Mouse (Mus musculus): ENCODE results near the gene Gm11084.
"Not testable (repeated sequence)": the region's sequence is repeated elsewhere in the genome, so short reads cannot be mapped to it uniquely, and the experiment has no call there.

Gene Gm11084

DNA sequence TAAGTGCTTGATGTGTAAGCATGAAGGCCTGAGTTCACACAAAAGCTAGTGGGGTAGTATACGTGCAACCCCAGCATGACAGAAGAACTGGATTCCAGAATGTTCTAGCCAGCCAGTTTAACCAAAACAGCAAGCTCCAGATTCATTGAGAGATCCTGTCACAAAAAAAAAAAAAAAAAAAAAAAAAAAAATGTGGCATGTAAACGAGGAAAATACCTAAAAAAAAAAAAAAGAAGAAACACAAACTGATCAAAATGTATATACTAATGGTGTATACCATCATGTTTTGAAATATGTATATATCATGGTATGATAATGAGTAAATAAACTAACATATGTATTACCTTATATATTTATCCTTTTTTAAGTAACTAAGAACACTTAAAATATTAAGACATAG is 7.6 kb upstream of the Gm11084 start:
- DNase-seq, result no peak

GRCm38 (mm10) chr2:72992497-72992896 is 6.0 kb upstream of the Gm11084 start:
- DNase-seq, result no peak

- DNase-seq, result not testable (repeated sequence)
These were observed 2.4 kb upstream of the Gm11084 start for GRCm38 (mm10) chr2:72988945-72989344.

DNA sequence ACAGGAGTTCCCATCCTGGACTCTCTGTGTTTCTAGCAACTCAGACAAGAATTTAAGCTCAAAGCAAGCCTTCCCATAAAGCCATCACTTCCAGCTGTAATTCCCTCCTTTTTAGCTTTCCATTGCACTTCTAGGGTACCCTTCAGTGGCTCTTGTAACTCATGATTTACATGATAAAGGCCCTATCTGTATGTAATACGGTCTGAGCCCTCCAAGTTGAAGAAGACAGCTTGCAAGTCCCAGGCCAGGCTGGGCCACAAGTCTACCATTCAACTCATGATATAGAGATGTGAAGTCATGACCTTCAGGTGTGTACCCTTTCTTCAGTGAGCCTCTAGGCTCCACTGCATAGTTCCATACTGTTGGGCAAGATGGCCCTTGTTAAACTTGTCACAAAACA is 1.0 kb downstream of the Gm11084 start:
- no peak for DNase-seq

- no peak for DNase-seq
These were observed 1.7 kb downstream of the Gm11084 start for GRCm38 (mm10) chr2:72984806-72985205.

- DNase-seq, result no peak
These were observed 3.3 kb downstream of the Gm11084 start for GRCm38 (mm10) chr2:72983211-72983610.

DNA sequence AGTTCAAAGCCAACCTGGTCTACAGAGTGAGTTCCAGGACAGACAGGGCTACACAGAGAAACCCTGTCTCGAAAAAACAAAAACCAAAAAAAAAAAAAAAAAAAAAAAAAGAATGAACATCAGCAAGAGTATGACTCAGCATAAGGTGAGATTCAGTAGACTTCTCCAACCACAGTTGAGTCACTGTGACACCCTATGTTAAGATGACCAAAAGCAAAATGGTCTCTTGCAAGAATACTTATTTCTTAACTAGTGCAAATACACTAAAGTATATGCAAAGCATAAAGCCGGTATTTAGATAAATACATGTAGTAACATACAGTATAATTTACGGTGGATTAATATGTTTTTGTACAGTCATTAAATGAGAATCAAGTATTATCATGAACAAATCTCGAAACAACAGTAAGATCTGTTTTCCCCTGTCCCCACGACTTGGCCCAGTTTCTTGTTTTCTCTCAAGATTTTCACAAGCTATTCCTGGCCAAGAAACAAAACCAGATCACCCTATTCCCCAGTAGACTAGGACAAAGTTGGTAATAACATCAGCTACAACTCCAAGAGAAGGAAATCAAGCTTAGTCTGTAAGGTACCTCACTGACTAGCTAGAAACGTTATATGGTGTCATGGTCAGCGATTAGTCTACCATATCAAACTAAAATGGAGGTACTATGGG is 4.3 kb downstream of the Gm11084 start:
- DNase-seq, result no peak

GRCm38 (mm10) chr2:72981441-72982109 is 4.9 kb downstream of the Gm11084 start:
- no peak for DNase-seq

DNA sequence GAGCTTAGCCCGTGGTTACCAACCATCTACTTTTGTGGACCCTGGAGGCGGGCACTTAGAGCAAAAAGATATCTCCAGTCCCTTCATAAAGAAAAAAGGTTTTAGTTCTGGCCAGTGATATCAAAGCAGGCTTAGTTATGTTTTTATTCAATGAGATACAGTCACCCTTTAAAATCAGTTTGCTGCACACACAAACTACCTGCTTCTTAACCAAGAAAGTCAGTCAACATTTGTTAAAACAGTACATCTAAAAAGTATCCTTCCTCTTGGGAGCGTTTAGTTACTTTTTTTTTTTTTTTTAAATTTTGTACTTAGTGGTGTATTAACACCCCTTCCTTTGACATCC is 5.5 kb downstream of the Gm11084 start:
- no peak for DNase-seq

GRCm38 (mm10) chr2:72980337-72981074 is 6.0 kb downstream of the Gm11084 start, which contains the start of gene Sp3:
Gene Sp3, minus strand, starts transcription at chr2:72980446.
- peak; percentile 98 to 99 for DNase-seq

DNA sequence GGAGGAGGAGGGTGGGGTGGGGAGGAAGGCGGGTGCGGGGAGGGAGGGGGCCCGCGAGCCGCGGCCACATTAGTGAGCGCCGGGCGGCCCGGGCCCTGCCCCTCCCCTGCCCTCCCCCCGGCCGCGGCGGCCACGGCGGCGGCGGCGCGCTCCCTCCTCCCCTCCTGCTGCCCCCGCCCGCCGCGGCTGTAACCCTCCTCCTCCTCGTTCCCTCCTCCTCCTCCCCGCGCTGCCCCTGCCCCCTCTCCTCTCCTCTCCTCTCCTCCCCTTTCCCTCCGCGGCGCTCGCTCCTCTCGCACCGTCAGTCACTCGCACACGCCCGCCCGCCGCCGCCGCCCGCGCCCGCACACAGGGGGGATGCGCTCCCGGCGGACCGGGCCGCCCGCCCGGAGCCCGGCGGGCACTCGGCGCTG is 6.9 kb downstream of the Gm11084 start:
- peak; percentile 90 to 93 for DNase-seq

GRCm38 (mm10) chr2:72978901-72979658 is 7.4 kb downstream of the Gm11084 start:
- peak; percentile 93 to 94 for DNase-seq

DNA sequence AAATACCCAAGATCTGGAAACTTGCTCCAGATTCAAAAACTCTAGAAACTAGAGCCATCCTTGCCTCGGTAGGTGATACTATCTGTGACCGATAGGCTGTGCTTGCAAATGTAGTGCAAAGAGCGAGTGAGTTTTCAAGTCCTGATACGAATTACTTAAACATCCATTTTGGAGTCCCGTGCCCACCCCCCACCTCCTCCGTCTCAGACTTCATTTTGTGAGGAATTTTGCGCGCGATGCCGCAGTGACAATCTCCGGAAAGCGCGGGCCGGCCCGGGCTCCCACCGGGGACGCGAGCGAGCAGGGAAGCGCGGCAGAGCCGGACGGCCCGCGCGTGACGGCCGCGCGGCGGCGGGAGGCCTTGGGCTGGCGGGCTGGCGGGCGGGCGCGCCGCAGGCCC is 8.0 kb downstream of the Gm11084 start:
- DNase-seq, result no peak

DNA sequence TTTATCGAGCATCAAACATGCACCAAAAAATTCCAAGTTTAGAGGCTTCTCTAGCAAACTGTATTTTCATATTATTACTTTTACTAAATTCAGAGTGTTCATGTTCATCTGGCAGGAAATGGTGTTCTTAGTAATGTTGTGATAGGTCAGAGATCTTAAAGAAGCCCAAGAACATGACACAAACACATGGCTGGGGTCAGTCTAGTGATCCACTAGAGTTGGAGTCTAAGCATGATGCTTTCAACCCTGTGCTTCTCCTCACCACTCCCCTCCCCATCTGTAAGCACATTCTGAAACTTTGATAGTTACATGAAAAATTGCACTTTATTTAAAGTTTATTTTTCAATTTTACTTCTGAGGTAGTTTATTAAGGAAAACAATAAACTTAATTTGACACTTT is 9.2 kb downstream of the Gm11084 start:
- no peak for DNase-seq

- DNase-seq, result no peak
These were observed 10.5 kb downstream of the Gm11084 start for GRCm38 (mm10) chr2:72976036-72976435.

DNA sequence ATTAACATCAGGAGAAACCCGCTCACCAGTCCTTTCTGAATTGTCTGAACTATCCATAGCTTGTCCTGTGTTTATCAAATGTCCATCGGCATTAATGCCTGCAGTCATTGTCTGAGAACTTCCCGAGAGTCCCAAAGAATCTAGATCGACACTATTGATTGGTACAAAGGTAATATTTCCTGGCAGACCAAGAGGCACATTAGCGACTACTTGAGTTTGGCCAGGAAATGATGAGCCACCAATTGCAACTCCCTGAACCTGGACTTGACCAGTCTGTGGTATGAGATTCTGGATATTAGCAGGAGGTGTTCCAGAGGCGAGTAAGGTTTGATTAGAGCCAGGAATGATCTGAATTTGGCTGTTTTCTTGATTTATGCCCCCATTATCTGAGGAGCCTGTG is 15.7 kb downstream of the Gm11084 start:
- DNase-seq, result no peak

- peak in 1 of 2 experiments; percentile 9 for DNase-seq
These were observed 16.2 kb downstream of the Gm11084 start for GRCm38 (mm10) chr2:72970302-72970701.

- DNase-seq, result no peak
These were observed 18.0 kb downstream of the Gm11084 start for GRCm38 (mm10) chr2:72968536-72968935.

DNA sequence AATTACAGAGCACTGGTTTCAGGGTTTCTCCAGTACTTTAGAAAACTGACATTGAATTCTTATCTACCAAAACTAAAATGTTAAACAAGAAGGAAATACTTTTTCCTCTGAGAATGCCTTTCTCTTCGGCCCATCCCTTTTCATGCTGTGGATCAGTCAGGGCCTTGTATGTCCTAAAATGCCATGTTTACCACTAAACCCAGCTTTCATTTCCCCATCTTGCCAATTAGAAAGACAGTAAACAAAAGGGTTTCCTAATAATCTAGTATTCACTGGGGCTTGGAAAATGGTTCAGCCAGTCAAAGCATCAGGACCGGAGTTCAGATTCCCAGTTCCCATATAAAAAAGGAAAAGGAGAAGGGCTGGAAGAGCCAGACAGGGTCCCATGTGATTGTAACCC is 21.1 kb downstream of the Gm11084 start:
- no peak for DNase-seq

DNA sequence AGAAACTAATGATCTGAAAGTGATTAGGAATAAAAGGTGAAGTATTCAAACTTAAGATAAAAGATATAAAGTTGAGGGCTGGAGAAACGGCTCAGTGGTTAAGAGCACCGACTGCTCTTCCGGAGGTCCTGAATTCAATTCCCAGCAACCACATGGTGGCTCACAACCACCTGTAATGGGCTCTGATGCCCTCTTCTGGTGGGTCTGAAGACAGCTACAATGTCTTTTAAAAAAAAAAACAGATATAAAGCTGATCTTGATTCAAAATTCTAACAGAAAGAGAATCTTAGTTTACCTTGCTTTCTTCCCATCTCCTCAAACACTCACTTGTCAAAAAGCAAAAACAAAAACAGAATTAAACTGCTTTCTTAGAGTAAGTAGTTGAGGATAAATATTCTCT is 30.1 kb downstream of the Gm11084 start:
- DNase-seq, result no peak

GRCm38 (mm10) chr2:72952979-72953378 is 33.5 kb downstream of the Gm11084 start:
- DNase-seq, result no peak

GRCm38 (mm10) chr2:72935937-72936336 is 50.6 kb downstream of the Gm11084 start:
- no peak for DNase-seq

GRCm38 (mm10) chr2:72932186-72932585 is 54.3 kb downstream of the Gm11084 start:
- no peak for DNase-seq

All from lung, adult 18-20 months (tissue).